Mouse (Mus musculus) hindbrain, embryonic 13.5 days (tissue): ENCODE data around the gene Zbbx. TPM values are rescaled to one million over a fixed set of nuclear protein-coding genes. Genes with fewer than 3 reads are reported as not detected.
A peak's percentile ranks its signal among the peaks of the same experiment; 100 is the strongest.

Experiments
- ATAC-seq: fragments of 200-750 bp; cut with Nextera tagmentation; 2 replicates; pipeline ENCODE4 v1.8.0; 2017; ENCODE audit warnings: moderate TSS enrichment; ENCODE audit not compliant: low FRiP score
- H3K27ac ChIP-seq: fragments of 300-500 bp; sonication (generic); 2 replicates; pipeline ENCODE4 v1.5.1; 2015; ENCODE audit warnings: inconsistent platforms, mild to moderate bottlenecking, moderate library complexity
- H3K27me3 ChIP-seq: fragments of 300-500 bp; sonication (generic); 2 replicates; pipeline ENCODE4 v1.6.1; 2015; ENCODE audit warnings: mild to moderate bottlenecking, inconsistent platforms
- H3K36me3 ChIP-seq: fragments of 300-500 bp; sonication (generic); 2 replicates; pipeline ENCODE4 v1.6.1; 2015; ENCODE audit warnings: mild to moderate bottlenecking, inconsistent platforms
- H3K4me1 ChIP-seq: fragments of 300-500 bp; sonication (generic); replicated peaks from 2 replicates; pipeline ENCODE4 v1.6.1; 2015; ENCODE audit warnings: inconsistent platforms
- H3K4me2 ChIP-seq: fragments of 300-500 bp; sonication (generic); 2 replicates; pipeline ENCODE4 v1.6.1; 2015; ENCODE audit warnings: inconsistent platforms, mild to moderate bottlenecking, moderate library complexity
- H3K4me3 ChIP-seq: fragments of 300-500 bp; sonication (generic); 2 replicates; pipeline ENCODE4 v1.5.1; 2015; ENCODE audit warnings: mild to moderate bottlenecking, inconsistent platforms
- H3K9ac ChIP-seq: fragments of 300-500 bp; sonication (generic); 2 replicates; pipeline ENCODE4 v1.6.1; 2015; ENCODE audit warnings: mild to moderate bottlenecking, inconsistent platforms
- H3K9me3 ChIP-seq: fragments of 300-500 bp; sonication (generic); 2 replicates; pipeline ENCODE4 v1.6.1; 2016; ENCODE audit warnings: inconsistent platforms
- WGBS: fragments of 180-500 bp; shearing (Covaris S2); methylation state at CpG from one replicate; pipeline ENCODE4 v1.1.7; 2015; 5-methylcytosine and 5-hydroxymethylcytosine counted together
- polyA plus RNA-seq: library from polyadenylated mRNA; unstranded; fragments of >200 nt; fragmentation: Nextera tagmentation; extraction: Ambion mirVana; gene quantifications from 2 replicates; pipeline ENCODE4 v1.2.1, GENCODE M21; 2015

The Zbbx gene
- 0.62 and 0.95 TPM in 2 replicates for polyA plus RNA-seq

DNA sequence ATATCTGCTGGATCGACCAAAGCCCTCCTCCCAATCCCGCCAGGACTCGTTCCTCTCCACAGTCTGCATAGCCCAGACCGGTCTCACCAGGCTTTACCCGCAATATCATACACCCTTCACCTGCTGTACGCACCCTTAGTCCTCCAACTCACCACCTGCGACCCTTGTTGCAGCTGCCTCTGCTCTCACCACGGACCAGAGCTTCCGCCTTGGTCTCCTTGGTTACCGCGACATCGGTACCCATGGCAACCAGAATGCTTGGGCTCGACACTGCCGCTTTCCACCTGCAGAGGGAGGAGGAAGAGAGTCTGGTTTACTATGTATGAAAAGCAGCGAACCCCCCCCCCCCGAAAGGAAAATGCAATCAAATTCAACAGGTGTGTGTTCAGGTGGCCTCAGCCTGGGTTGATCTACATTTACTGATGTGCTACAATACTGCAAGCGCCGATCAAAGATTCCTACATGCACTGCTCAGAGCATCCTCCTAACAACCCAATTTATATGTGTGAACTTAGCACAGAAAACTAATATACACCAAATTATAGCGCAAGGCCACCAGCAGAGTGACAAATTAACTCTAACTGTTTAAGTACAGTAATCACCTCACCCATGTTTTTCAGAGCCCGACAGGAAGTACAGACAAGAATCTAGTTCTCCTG is at the start of gene Zbbx:
TSS of gene Zbbx (minus strand) at position 197 of the 659 bp plus-strand sequence.
- peak; percentile 97 for ATAC-seq
- Histone ChIP-seq H3K4me3 (peak within 1 kb of the TSS; percentile 40), H3K4me2 (peak within 1 kb of the TSS; percentile 73), H3K36me3 (no peaks in the 10 kb centered on the region), H3K27me3 (no peaks in the 10 kb centered on the region), H3K27ac (no peak within 1 kb of the TSS), H3K4me1 (peaks cover 7% of the 10 kb centered on the region; the same call in 1 of the 2 replicates), H3K9me3 (no peaks in the 10 kb centered on the region), H3K9ac (peak within 1 kb of the TSS; percentile 67)
- WGBS = 15% methylated on average over 20 of the region's 20 CpGs

DNA sequence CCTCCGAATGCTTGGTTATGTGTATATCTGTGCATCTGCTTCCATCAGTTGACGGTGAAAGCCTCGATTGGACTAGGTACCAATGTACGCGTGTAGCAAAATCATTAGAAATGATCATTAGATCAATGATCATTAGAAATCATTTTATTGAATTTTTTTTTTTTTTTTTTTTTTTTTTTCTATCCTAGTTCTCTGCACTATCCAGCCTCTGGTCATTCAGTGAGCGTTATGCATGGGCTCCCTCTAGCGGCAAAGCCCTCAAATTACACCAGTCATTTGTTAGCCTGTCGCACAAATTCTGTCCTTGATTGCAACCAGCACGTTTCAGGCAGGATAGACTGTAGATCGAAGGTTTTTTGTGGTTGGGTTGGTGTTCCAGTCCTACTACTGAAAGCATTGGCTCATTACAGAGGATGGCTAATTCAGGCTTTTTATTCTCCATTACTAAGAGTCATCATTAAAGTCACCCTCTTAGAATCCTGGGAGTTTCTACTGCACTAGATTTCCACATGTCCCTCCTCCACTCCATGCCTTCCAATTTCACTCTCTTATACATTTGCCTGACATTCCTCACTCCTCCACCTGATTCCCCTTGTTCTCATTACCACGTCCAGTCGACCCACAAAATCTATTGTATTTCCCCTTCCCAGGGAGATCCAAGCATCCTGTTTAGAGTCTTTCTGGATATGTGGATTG is 38.1 kb upstream of the Zbbx start:
- Histone ChIP-seq H3K27me3 (no peaks in the 10 kb centered on the region), H3K9me3 (no peaks in the 10 kb centered on the region), H3K4me3 (no peak overlapping the region), H3K9ac (no peak overlapping the region), H3K4me1 (no peaks in the 10 kb centered on the region), H3K27ac (no peak overlapping the region), H3K4me2 (no peak overlapping the region), H3K36me3 (no peaks in the 10 kb centered on the region)
- ATAC-seq = peak; percentile 72
- WGBS = 42% methylated on average over 12 of the region's 12 CpGs

DNA sequence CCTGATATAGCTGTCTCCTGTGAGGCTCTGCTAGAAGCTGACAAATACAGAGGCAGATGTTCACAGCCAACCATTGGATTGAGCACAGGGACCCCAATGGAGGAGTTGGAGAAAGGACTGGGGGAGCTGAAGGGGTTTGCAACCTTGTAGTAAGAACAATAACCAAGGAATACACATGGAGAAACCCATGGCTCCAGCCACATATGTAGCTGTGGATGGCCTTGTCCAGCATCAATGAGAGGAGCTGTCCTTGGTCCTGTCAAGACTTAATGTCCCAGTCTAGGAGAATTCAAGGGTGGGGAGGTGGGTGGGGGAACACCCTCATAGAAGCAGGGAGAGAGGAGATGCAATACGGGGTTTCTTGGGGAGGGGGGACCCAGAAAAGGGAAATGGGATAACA is 17.8 kb upstream of the Zbbx start:
- Histone ChIP-seq H3K27ac (no peak overlapping the region), H3K4me2 (no peak overlapping the region), H3K27me3 (no peaks in the 10 kb centered on the region), H3K4me3 (no peak overlapping the region), H3K9me3 (no peaks in the 10 kb centered on the region), H3K9ac (no peak overlapping the region), H3K36me3 (no peaks in the 10 kb centered on the region), H3K4me1 (no peaks in the 10 kb centered on the region)
- WGBS = 83% methylated on average over 1 of the region's 1 CpGs
- ATAC-seq = no peak

DNA sequence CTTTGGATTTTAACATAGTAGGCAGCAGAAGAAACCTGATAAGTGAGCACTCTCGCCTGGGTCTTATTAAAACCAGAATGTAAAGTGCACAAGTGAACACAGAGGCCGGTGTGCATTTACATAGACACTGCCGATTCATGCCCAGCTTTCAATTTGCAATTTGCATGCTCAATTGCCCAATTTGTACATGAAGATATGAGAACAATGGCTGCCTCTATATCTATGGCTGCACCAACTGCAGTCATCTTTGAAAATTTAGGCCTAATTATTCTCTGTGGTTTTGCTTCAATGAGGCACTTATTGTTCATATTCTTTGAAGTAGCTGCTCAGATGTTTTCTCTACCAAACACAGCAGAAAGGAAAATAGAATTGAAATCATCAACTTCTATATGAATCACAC is 23.0 kb downstream of the Zbbx start:
- Histone ChIP-seq H3K4me1 (no peaks in the 10 kb centered on the region), H3K36me3 (no peaks in the 10 kb centered on the region), H3K4me2 (no peak overlapping the region), H3K27ac (no peak overlapping the region), H3K9ac (no peak overlapping the region), H3K4me3 (no peak overlapping the region), H3K27me3 (no peaks in the 10 kb centered on the region), H3K9me3 (no peaks in the 10 kb centered on the region)
- WGBS = 37% methylated on average over 3 of the region's 3 CpGs
- no peak for ATAC-seq

DNA sequence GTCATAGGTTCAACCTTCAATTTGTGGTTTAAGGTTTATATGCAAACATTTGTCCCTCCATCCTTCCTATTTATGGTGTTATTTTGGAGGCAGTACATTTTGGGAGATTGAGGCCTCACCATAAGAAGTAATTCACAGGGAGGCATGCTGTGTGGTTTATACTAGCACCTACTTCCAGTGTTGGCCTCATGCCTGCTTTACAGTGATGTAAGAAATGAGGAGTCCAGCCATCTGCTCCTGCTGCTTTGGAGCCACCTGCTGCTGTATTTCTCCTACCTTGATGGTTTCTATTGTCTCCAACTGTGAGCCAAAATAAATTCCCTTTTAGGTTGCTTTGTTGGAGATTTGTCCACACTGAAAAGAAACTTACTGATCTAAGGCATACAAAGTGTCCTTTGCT is 60.0 kb downstream of the Zbbx start:
- H3K27me3 ChIP-seq = no peaks in the 10 kb centered on the region
- no peaks in the 10 kb centered on the region for H3K4me1 ChIP-seq
- no peak overlapping the region for H3K4me3 ChIP-seq
- H3K9me3 ChIP-seq = no peaks in the 10 kb centered on the region
- no peak overlapping the region for H3K27ac ChIP-seq
- H3K9ac ChIP-seq = no peak overlapping the region
- H3K4me2 ChIP-seq = no peak overlapping the region
- no peak for ATAC-seq
- no peaks in the 10 kb centered on the region for H3K36me3 ChIP-seq

DNA sequence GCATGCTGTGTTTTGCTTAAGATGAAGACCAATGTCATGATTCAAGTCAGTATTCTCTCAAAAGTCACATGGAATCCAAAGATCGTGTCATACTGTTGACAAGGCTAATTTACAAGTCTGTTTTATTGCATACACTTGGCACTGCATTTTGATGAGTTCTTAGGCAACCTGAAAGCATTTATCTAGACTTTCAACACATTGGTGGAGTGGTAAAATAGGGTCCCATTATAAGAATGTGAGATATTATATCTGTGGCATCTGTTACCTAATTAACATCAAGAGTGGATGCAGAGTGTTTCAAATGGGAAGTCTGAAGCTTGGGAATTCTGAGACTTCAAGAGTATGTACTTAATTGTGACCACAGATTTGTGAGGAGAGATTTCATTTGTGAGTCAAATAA is 79.1 kb downstream of the Zbbx start:
- H3K4me1 ChIP-seq = no peaks in the 10 kb centered on the region
- no peaks in the 10 kb centered on the region for H3K36me3 ChIP-seq
- H3K4me2 ChIP-seq = no peak overlapping the region
- no peaks in the 10 kb centered on the region for H3K27me3 ChIP-seq
- ATAC-seq = no peak
- no peak overlapping the region for H3K27ac ChIP-seq
- H3K9me3 ChIP-seq = no peaks in the 10 kb centered on the region
- H3K4me3 ChIP-seq = no peak overlapping the region
- WGBS = 84% methylated on average over 1 of the region's 1 CpGs
- H3K9ac ChIP-seq = no peak overlapping the region

DNA sequence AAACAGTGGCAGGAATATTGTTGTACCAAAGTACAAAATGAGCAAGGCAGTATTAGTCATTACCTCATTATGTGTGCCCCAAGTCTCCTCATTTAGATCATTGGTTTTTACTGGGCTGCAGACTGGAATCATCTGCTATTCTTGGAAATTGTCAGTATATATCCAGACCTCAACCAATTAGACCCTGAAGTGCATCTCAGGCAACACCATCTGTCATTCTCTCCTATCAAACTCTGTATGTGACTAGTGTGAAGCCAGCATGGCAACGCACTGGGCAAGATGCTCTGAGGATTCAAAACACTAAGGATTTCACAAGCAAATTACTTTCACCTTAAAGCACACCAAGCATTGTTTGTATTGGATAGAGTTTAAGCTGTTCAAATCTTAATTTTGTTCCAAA is 85.9 kb downstream of the Zbbx start:
- H3K36me3 ChIP-seq = no peaks in the 10 kb centered on the region
- no peaks in the 10 kb centered on the region for H3K9me3 ChIP-seq
- no peak overlapping the region for H3K9ac ChIP-seq
- no peaks in the 10 kb centered on the region for H3K27me3 ChIP-seq
- H3K4me1 ChIP-seq = no peaks in the 10 kb centered on the region
- no peak overlapping the region for H3K4me3 ChIP-seq
- 64% methylated on average over 1 of the region's 1 CpGs for WGBS
- no peak for ATAC-seq
- no peak overlapping the region for H3K27ac ChIP-seq
- H3K4me2 ChIP-seq = no peak overlapping the region

DNA sequence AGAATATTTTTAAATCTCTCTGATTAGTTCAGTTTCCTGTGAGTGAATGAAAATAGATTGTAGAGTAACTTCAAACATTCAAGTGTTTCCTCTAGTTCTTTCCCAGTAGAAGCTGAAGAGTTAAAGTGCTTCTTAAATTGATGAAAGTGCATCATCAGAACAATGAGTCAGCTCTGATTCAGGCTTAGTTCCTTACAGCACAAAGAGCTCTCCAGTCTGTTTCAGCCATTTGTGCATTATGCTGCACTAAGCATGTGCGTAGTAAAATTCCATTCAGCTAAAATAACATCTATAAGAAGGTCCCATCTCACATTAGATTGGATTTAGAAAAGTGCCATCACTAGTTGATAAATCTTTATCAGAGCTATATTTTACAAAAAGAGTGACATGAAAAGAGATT is 155.1 kb downstream of the Zbbx start:
- H3K36me3 ChIP-seq = no peaks in the 10 kb centered on the region
- H3K9me3 ChIP-seq = no peaks in the 10 kb centered on the region
- H3K27me3 ChIP-seq = no peaks in the 10 kb centered on the region
- no peak overlapping the region for H3K4me2 ChIP-seq
- WGBS = 87% methylated on average over 1 of the region's 1 CpGs
- ATAC-seq = no peak
- H3K27ac ChIP-seq = no peak overlapping the region
- no peaks in the 10 kb centered on the region for H3K4me1 ChIP-seq
- no peak overlapping the region for H3K4me3 ChIP-seq
- H3K9ac ChIP-seq = no peak overlapping the region

Other genes starting within 250 kb of the Zbbx start
- gene Serpini2, start 105.0 kb upstream of the Zbbx start, polyA plus RNA-seq = not detected in 2 replicates